In genomic region chr12:73585241-73585801, GRCm38 (mm10) we compare ENCODE assay signal across 8 mouse cellular contexts. TPM values are rescaled to one million over a fixed set of nuclear protein-coding genes. Genes with fewer than 3 reads are reported as not detected.
DNase-seq lines count a peak whose midpoint lies in the region; ATAC-seq and TF ChIP-seq lines count a peak whose summit lies in the region.

No protein-coding gene starts in this region.

- H3K9ac ChIP-seq in intestine, embryonic 14.5 days (ENCODE audit: low read length): peak overlapping the region; percentile 76

- no peak overlapping the region for H3K27ac ChIP-seq in embryonic fibroblast, embryonic 13.5 days (ENCODE audit: insufficient read depth, low read length)
- peak overlapping the region; percentile 65 for H3K27ac ChIP-seq in intestine, embryonic 14.5 days (ENCODE audit: low read depth)
- peak overlapping the region; percentile 87 for H3K27ac ChIP-seq in midbrain, embryonic 10.5 days (replicated peaks)

- TF ChIP-seq POLR2A in embryonic fibroblast, embryonic 13.5 days (IDR thresholded peaks at IDR 0.05; ENCODE audit: low read depth, low read length): no peak

- H3K4me2 ChIP-seq in intestine, embryonic 14.5 days (ENCODE audit: low read length): peak overlapping the region; percentile 91

- peaks cover 11% of the 10 kb centered on the region; the same call in 1 of the 2 replicates for H3K27me3 ChIP-seq in intestine, embryonic 14.5 days (replicated peaks; ENCODE audit: control insufficient read depth, insufficient read depth, low read length)
- H3K27me3 ChIP-seq in midbrain, embryonic 10.5 days (ENCODE audit: low read depth, poor library complexity, severe bottlenecking): peaks cover 72% of the 10 kb centered on the region

- peak; percentile 51 for DNase-seq in thymus, postnatal 25 days
- DNase-seq in thymus, adult 18-20 months: no peak
- peak; percentile 78 for DNase-seq in intestine, embryonic 14.5 days (ENCODE audit: low spot score)
- peak; percentile 45 for DNase-seq in midbrain, embryonic 10.5 days (ENCODE audit: low spot score)
- DNase-seq in ovary, adult 18-20 months (ENCODE audit: low spot score): no peak
- DNase-seq in adrenal gland, adult 8-10 months: no peak

- peak; percentile 38 for ATAC-seq in intestine, embryonic 14.5 days (replicated peaks; ENCODE audit: low FRiP score, low TSS enrichment, low read depth)
- ATAC-seq in activated CD4-positive, CD25-positive, alpha-beta regulatory T cell, adult 4 months: no peak

- peaks cover 4% of the 10 kb centered on the region; the same call in 1 of the 2 replicates for H3K4me1 ChIP-seq in embryonic fibroblast, embryonic 13.5 days (ENCODE audit: control insufficient read depth, insufficient read depth, low read length)
- peaks cover 2% of the 10 kb centered on the region; the same call in 1 of the 2 replicates for H3K4me1 ChIP-seq in intestine, embryonic 14.5 days (replicated peaks; ENCODE audit: control insufficient read depth, insufficient read depth, low read length)
- peaks cover 21% of the 10 kb centered on the region for H3K4me1 ChIP-seq in midbrain, embryonic 10.5 days

- peak overlapping the region; percentile 71 for H3K4me3 ChIP-seq in embryonic fibroblast, embryonic 13.5 days (ENCODE audit: insufficient read depth, low read length)
- H3K4me3 ChIP-seq in intestine, embryonic 14.5 days (ENCODE audit: low read depth, low read length): peak overlapping the region; percentile 68
- peak overlapping the region; percentile 75 for H3K4me3 ChIP-seq in midbrain, embryonic 10.5 days

- no peaks in the 10 kb centered on the region for H3K9me3 ChIP-seq in intestine, embryonic 14.5 days (ENCODE audit: control insufficient read depth, low read length)
- H3K9me3 ChIP-seq in midbrain, embryonic 10.5 days (replicated peaks): no peaks in the 10 kb centered on the region

- TF ChIP-seq CTCF in embryonic fibroblast, embryonic 13.5 days (IDR thresholded peaks at IDR 0.05; ENCODE audit: borderline replicate concordance, insufficient read depth, low read length): no peak

- no peaks in the 10 kb centered on the region for H3K36me3 ChIP-seq in intestine, embryonic 14.5 days (ENCODE audit: control insufficient read depth, insufficient read depth, low read length)
- no peaks in the 10 kb centered on the region for H3K36me3 ChIP-seq in midbrain, embryonic 10.5 days

- 2% methylated on average over 33 of the region's 33 CpGs for WGBS in intestine, embryonic 14.5 days
- under 1% methylated on average over 33 of the region's 33 CpGs for WGBS in midbrain, embryonic 10.5 days

RNA-seq across cellular contexts. Expression of gene Prkch, which starts 0.7 kb away (rescaled TPM):
- polyA plus RNA-seq in embryonic fibroblast, embryonic 13.5 days (2011; ENCODE audit: insufficient read length, low read depth, missing spikeins): 0.75 and 1.3 TPM in 2 replicates
- 8.0 and 8.3 TPM in 2 replicates for polyA plus RNA-seq in intestine, embryonic 14.5 days (2014; fragmentation: Nextera tagmentation; extraction: Ambion mirVana)
- 4.0 and 4.9 TPM in 2 replicates for polyA plus RNA-seq in midbrain, embryonic 10.5 days (2016; fragmentation: Nextera tagmentation; extraction: Ambion mirVana)
- polyA plus RNA-seq in activated CD4-positive, CD25-positive, alpha-beta regulatory T cell, adult 4 months (2017; shearing (Covaris generic)): 10 to 100 TPM; 80.9 to 82.1 TPM
- total RNA-seq in adrenal gland, adult 8-10 months (2022): 10 to 100 TPM; 11.8 to 20.1 (median 17.1) TPM

RNA-seq across cellular contexts. Expression of gene Tmem30b, which starts 39.1 kb away (rescaled TPM):
- polyA plus RNA-seq in embryonic fibroblast, embryonic 13.5 days (2011; ENCODE audit: insufficient read length, low read depth, missing spikeins): 0.60 and 2.0 TPM in 2 replicates
- 34.5 and 41.3 TPM in 2 replicates for polyA plus RNA-seq in intestine, embryonic 14.5 days (2014; fragmentation: Nextera tagmentation; extraction: Ambion mirVana)
- polyA plus RNA-seq in midbrain, embryonic 10.5 days (2016; fragmentation: Nextera tagmentation; extraction: Ambion mirVana): 1.6 and 1.8 TPM in 2 replicates
- not detected for polyA plus RNA-seq in activated CD4-positive, CD25-positive, alpha-beta regulatory T cell, adult 4 months (2017; shearing (Covaris generic))
- under 1 TPM in 1 of 4 experiments, not detected in 3; 0.09 TPM for total RNA-seq in adrenal gland, adult 8-10 months (2022)

Comparison
In these comparisons a context has a peak if more than half of its experiments do, and no peak if none do; other contexts are left out.
1. DNase-seq: peak in thymus, postnatal 25 days (single experiment), intestine, embryonic 14.5 days (single experiment) and midbrain, embryonic 10.5 days (single experiment); none in thymus, adult 18-20 months (0 of 2), ovary, adult 18-20 months (single experiment) and adrenal gland, adult 8-10 months (single experiment).
2. RNA of gene Tmem30b, which starts 39.1 kb away (polyA plus RNA-seq): 34.5 to 41.3 TPM in intestine, embryonic 14.5 days; 0.60 to 2.0 TPM in embryonic fibroblast, embryonic 13.5 days, 1.6 to 1.8 TPM in midbrain, embryonic 10.5 days and not detected in activated CD4-positive, CD25-positive, alpha-beta regulatory T cell, adult 4 months; every median in the first group is over 10 times any median in the second.
3. Peak in every context shown above with its lines, with median percentiles within 50 percentile points of each other: H3K4me3 ChIP-seq.